Mouse (Mus musculus) frontal cortex, adult 2 months (tissue): ENCODE measurements at regions not wholly inside any gene's neighbourhood (a gene's known extent, or its start where the extent isn't known, plus 50 kb on each side); places are given as distances from the start of the nearest gene placed in this dataset.
"Not testable (repeated sequence)": the region's sequence is repeated elsewhere in the genome, so short reads cannot be mapped to it uniquely, and the experiment has no call there.

Experiments used
- DNase-seq, 2 experiments: peaks; one replicate each; pipeline ENCODE4 v3.0.0; 2022; ENCODE audit warnings: low spot score in 1 of 2; ENCODE audit errors: extremely low spot score in 1 of 2

DNA sequence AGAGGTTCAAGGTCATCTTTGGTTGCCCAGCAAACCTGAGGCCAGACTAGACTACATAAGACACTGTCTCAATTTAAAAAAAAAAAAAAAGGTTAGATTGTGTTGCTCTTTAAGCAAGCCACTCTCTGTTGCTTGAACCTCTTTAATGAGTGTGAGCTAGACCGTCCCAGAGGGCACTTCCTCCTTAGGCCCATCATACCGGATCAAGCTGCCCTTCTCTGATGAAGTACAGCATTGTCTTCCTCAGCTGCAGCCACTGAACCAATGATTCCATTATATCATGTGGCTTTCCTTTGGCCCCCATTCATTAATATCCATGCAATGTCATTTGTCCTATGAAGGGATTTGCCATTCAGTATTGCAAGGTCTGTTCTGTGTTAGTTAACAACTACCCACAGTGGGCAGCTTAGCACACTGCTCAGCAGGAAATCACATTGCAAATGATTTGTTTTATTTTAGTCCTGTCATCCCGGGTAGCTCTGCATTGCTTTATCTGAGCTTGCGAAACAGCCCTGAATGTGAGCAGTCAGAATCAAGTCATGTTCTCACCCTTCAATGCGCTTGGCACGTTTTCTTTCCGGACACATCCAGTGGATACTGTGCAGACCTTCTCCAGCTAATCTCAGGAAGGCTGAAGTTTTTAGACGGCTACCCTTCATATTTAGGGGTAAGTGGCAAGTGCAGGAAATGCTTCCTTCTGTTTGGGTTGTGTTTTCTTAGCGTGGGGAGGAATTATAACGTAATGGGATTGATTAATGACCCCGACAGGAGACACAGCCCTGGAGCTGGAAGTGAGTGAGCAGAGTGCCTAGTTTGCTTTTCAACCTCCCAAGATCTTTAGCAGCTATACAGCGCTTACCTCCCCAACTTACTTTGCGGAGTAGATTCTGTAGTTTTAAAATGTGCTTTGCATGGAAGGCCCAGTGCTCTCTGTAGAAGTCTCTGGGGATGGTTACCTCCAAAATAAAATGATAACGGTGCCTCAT, 82.2 kb upstream of the Slc25a13 start:
- no peak for DNase-seq

DNA sequence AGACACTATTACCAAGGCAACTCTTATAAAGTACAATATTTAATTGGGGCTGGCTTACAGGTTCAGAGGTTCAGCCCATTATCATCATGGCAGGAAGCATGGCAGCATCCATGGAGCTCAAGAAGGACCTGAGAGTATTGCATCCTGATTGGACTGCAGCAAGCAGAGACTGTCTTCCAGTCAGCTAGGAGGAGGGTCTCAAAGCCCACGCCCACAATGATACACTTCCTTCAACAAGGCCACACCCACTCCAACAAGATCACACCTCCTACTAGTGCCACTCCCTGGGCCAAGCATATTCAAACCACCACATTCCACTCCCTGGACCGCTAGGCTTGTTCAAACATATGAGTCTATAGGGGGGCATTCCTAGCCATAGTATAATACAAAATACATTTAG, 78.6 kb upstream of the Slc25a13 start:
- DNase-seq, result not testable (repeated sequence)

DNA sequence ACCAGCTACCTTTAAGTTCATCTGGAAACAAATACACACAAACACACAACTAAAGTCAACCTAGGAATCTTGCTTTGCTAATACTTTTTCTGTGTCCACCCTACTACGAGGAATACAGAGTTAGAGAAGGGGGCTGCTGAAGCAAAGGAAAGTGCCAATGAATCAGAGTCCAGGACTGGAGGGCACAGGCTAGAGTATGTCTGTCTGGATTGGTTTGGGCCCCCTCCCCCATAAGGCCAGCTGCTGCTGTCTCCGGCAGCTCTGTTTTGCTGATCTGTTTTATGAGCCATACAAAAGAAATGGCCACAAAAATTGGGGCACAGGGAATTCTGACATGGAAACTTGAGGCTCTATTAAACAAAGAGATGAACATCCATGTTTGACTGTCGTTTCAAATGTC, 74.8 kb upstream of the Slc25a13 start:
- DNase-seq, result no peak

DNA sequence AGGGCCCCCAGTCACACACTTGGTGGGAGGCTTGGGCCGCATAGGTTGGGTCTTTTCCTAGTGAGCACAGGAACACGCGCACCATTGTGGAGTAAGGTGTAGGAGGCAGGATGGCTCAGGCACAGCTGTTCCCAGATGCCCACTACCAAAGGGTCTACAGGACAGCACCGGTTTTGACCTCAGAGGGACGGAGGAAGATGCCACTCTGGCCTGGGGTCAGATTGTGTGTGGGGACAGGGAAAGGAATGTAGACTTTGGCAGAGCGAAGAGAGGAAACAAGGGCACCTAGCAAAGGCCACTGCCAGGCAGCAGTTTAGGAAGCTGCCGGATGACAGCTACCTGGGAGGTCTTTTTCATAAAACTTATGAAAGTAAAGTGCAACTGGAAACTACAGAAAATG, 73.5 kb upstream of the Slc25a13 start:
- no peak for DNase-seq

DNA sequence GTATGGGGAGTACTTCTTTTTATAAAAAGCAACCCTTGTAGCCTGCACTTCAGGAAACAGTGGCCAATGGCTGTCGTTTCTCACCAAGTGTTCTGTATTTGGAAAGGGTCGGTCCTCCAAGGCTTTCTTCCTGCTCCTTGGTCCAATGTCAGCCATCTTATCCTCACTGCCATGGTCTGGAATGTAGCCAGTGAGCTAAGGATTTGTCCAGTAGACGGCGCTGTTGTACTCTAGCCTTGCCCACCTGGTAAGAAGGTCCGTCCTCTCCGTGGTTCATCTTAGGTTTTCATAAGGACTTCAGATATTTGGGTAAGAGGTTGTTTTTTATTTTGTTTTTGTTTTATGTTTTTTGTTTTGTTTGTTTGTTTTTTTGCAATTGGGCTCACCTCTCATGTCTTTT, 72.8 kb upstream of the Slc25a13 start:
- DNase-seq, result peak; percentile 23 to 68

DNA sequence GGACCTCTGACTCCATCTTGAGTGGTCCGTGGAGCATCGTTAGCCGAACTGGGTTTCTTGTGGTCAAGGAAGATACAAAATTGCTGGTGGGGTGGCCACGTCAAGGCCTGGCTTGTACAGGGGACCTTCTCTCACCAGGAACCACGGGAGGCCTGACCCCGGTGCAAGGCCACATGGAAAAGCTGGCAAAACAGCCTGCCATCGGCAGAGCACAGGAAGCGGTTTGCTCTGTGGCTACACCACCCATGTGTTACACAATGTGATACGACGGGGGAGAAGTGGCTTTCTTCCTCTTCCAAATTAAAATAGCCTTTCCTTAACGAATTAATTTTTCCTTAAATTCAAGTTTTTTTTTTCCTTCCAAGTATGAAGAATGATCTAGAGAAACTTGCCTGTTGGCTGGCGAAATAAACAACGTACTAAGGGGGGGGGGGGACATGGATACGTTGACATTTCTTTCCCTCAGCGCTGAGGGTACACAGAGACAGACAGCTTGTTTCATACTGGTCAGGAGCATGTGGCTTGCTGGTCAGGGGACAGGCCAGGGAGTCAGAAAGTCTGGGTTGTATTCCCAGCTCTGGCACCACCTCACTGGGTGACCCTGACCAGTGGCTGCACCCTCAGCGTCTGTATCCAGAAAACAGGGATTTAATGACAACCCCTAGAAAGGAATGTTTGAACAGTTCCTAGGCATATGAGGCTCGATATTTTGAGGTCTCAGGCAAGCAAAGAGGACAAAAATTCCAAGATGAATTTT, 64.0 kb upstream of the Slc25a13 start:
- DNase-seq, result no peak

DNA sequence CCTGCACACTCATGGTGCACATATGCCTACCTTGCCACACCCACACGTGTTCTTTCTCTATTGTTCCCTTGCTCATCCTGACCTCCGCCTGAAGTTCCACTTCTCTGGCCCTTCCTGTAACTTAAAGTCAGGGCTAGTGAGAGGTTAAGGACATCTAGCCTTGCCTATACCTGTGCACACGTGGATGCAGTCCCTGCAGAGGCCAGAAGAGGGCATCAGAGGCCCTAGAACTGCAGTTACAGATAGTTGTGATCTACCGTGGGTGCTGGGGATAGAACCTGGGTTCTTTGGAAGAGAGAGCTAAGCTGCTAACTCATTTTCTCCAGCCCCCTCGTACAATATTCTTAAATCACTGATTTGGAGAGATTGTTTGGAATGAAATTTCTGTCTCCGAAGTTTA, 62.7 kb upstream of the Slc25a13 start:
- no peak for DNase-seq

DNA sequence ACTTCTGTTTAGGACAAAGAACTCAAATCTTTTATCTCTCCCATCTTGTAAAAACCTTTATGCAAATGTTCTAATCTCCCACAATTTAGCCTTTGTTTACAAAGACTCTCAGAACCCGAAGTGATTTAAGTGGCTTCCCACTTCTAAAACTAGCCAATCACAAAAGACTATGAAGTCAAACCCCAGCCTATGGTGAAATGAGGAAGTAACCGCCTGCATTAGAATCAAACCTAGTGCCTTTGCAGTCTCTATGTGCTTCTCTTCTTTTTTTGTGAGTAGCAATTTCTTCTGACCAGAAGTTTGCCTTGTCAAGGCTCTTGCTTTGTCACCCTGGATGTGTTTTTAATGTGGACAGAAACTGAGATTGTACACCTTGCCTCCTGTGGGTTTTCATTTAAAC, 53.6 kb upstream of the Slc25a13 start:
- DNase-seq, result no peak
